Mouse (Mus musculus) spleen, adult 2 months (tissue): ENCODE results near the gene Herpud1. TPM values are rescaled to one million over a fixed set of nuclear protein-coding genes. Genes with fewer than 3 reads are reported as not detected.

ENCODE experiments used
- DNase-seq, 2 experiments: peaks; one replicate each; pipeline versions ENCODE4 v3.0.0 to v3.0.0-alpha.2; 2012 to 2021; ENCODE audit warnings: low spot score in 2 of 2, low read depth in 1 of 2
- H3K27ac ChIP-seq: fragments of 200-500 bp; 2 replicates; pipeline ENCODE4 v1.5.1; 2012; ENCODE audit warnings: low read length, inconsistent platforms; ENCODE audit not compliant: insufficient read depth
- H3K27me3 ChIP-seq: fragments of 200-500 bp; 2 replicates; pipeline ENCODE4 v1.6.1; 2012; ENCODE audit warnings: mild to moderate bottlenecking, moderate library complexity, low read length, inconsistent platforms; ENCODE audit not compliant: control insufficient read depth, insufficient read depth
- H3K36me3 ChIP-seq: fragments of 200-500 bp; 2 replicates; pipeline ENCODE4 v1.6.1; 2012; ENCODE audit warnings: mild to moderate bottlenecking, low read length, inconsistent platforms; ENCODE audit not compliant: control insufficient read depth, insufficient read depth
- H3K4me1 ChIP-seq: fragments of 200-500 bp; 2 replicates; pipeline ENCODE4 v1.6.1; 2011; ENCODE audit warnings: inconsistent platforms; ENCODE audit not compliant: control insufficient read depth, insufficient read depth, insufficient read length
- H3K4me3 ChIP-seq: fragments of 200-500 bp; 2 replicates; pipeline ENCODE4 v1.5.1; 2011; ENCODE audit warnings: mild to moderate bottlenecking, inconsistent platforms; ENCODE audit not compliant: insufficient read depth, insufficient read length; ENCODE audit errors: extremely low read depth
- CTCF ChIP-seq: fragments of 200-500 bp; IDR thresholded peaks from 2 replicates; pipeline ENCODE4 v1.5.1; 2011; ENCODE audit warnings: mild to moderate bottlenecking, inconsistent platforms; ENCODE audit not compliant: insufficient read depth, insufficient read length, insufficient replicate concordance; ENCODE audit errors: extremely low read depth
- POLR2A ChIP-seq: fragments of 200-500 bp; IDR thresholded peaks from 2 replicates; pipeline ENCODE4 v1.6.1; 2011; ENCODE audit warnings: low read depth, low read length, inconsistent platforms
- WGBS: fragments of 180-500 bp; shearing (Covaris S2); methylation state at CpG from one replicate; pipeline ENCODE4 v1.1.7; 2018; 5-methylcytosine and 5-hydroxymethylcytosine counted together
- polyA plus RNA-seq: library from polyadenylated mRNA; depleted of rRNA; stranded (reverse); fragments of >200 nt; gene quantifications from 2 replicates; pipeline ENCODE4 v1.2.3, GENCODE M21; 2012

Herpud1 gene
- polyA plus RNA-seq, 1 experiment = 198 TPM

DNA sequence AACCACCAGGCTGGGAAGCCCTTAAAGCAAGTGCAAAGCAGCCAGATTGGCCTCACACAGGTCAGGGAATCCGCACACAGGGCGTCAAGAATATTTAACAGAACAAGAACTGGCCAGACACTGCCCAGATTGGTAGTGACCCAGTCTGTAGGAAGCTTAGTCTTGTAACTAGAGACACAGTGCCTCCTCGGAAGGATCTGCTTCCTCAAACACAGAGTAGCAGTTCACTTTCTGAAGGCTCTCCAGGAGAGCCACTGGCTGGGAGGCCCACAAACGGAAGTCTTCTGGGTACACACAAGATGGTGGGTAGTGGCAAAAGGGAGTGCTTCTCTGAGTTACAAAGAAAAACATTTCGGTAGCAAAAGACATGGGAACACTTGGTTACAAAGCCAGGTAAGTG is 15.4 kb upstream of the Herpud1 start:
- no peak for DNase-seq
- no peak overlapping the region for H3K4me3 ChIP-seq
- TF ChIP-seq POLR2A (no peak), CTCF (no peak)
- H3K4me1 ChIP-seq = peaks cover 38% of the 10 kb centered on the region; the same call in 1 of the 2 replicates
- H3K36me3 ChIP-seq = no peaks in the 10 kb centered on the region
- H3K27me3 ChIP-seq = no peaks in the 10 kb centered on the region
- WGBS = 58% methylated on average over 5 of the region's 5 CpGs
- peak overlapping the region; percentile 65 for H3K27ac ChIP-seq

DNA sequence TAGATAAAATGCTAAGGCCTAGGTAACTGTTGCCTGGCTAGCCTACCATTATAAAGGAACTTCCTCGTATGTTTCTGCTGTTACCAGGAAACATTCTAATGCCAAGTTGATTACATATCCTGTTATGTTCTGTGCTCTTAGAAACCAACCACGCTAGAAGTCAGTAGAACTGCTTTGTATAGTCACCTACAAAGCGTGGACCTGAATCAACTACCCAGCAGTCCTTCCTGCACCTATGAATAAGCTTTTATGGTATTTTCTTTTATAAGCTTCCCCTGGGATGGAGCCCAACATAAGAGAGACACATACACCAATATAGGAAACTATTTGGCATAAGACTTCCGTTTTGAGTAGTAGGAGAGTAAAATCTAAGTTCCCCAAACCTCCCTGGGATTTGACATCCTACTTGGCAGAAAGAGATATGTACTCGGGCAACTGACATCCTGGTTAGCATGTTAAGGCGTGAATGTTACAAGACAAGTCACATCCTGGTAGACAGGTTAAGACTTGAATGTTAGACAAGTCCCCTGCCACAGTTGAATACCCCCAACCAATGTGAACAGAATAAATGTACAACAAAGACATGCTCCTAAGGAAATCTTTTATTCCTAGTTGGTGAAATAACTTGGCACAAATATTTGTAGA is 13.2 kb upstream of the Herpud1 start:
- Histone ChIP-seq H3K27ac (peak overlapping the region; percentile 95), H3K36me3 (no peaks in the 10 kb centered on the region), H3K4me3 (no peak overlapping the region), H3K27me3 (no peaks in the 10 kb centered on the region), H3K4me1 (peaks cover 54% of the 10 kb centered on the region)
- TF ChIP-seq POLR2A = no peak
- no peak for TF ChIP-seq CTCF
- peak in 1 of 2 experiments; percentile 53 for DNase-seq
- 21% methylated on average over 6 of the region's 6 CpGs for WGBS

DNA sequence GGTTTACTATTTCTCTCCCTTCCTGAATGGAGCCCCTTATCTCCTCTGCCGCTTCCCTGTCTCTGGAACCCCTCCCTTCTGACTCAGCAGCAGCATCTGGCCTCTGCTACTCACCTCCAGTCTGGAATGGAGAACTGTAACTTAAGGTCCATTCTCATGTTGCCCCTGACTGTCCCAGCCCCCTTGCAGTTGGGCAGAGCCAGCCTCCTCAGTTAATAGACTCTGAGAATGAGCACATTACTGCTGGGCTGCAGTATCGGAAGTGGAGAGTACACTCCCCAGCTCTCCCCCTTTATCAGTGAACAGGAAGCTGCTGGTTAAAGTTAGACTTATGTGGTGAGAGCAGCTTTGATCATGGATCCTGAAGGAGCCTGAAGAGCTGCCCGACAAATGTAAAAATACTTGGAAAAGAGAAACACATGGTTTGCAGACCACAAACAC is 10.7 kb upstream of the Herpud1 start:
- WGBS = 11% methylated on average over 3 of the region's 3 CpGs
- H3K27ac ChIP-seq = peak overlapping the region; percentile 95
- peak; percentile 26 to 57 for DNase-seq
- H3K27me3 ChIP-seq = no peaks in the 10 kb centered on the region
- peaks cover 57% of the 10 kb centered on the region for H3K4me1 ChIP-seq
- H3K36me3 ChIP-seq = no peaks in the 10 kb centered on the region
- H3K4me3 ChIP-seq = peak overlapping the region; percentile 63
- TF ChIP-seq POLR2A = peak; percentile 38; the same call in 1 of the 2 replicates
- TF ChIP-seq CTCF = no peak

DNA sequence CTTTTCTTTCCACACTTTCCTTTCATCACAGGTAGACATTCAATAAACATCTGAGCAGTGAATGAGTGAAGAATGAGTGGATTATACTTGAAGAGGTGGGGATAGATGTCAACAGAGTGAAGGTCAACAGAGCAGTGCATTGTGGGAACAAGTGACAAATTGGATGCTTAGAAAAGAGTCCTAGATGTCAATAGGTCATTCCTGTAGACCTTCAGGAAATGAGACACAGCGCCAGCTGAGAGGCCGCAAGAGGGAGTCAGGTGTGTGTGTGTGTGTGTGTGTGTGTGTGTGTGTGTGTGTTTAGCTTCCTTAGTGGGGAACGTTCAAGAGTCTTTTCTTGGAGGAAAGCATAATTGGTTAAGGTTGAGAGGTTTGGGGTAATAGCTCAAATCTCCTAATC is 10.1 kb upstream of the Herpud1 start:
- Histone ChIP-seq H3K27ac (peak overlapping the region; percentile 95), H3K4me3 (no peak overlapping the region)
- TF ChIP-seq POLR2A (no peak), CTCF (no peak)

DNA sequence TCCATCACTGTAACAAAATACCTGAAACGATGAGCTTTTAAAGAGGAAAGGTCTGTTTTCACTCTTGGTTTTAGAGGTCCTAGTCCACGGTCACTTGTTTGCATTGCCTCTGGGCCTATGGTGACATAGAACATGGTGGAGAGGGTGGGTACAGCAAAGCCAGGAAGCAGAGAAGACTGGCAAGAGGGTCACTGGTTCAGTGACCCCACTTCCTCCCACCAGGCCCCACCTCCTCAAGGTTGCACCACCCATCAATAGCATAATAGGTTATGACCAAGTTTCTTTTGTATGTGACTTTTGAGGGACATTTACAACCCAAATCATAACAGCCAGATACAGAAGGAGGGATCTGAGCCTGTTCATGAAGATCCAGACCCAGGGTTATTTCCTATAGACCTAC is 9.7 kb upstream of the Herpud1 start:
- H3K27ac ChIP-seq = peak overlapping the region; percentile 95
- no peak overlapping the region for H3K4me3 ChIP-seq
- 58% methylated on average over 2 of the region's 2 CpGs for WGBS

More for the DNA sequence above, 10.1 kb upstream of the Herpud1 start:
- Histone ChIP-seq H3K4me1 (peaks cover 53% of the 10 kb centered on the region), H3K36me3 (no peaks in the 10 kb centered on the region), H3K27me3 (no peaks in the 10 kb centered on the region)
- no peak for DNase-seq
- 52% methylated on average over 3 of the region's 3 CpGs for WGBS

DNA sequence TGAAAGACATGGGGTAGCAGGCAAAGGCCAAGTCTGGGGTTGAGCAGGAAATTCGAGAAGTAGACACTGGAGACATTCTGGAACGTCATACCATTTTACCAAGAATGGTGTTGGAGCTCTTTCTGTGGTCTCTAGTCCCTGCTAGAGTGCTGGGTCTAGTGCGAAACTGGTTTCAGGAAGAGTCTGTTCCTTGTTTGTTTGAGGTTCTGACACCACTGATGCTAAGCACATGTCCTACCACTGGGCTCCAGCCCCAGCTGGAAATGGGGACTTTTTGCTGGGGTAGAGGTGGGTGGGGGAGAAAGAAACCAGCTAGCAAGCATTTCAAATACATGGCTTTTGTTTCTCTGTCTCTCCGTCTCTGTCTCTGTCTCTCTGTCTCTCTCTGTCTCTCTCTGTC is 9.2 kb upstream of the Herpud1 start:
- peak; percentile 48 to 58 for DNase-seq
- TF ChIP-seq POLR2A = no peak
- TF ChIP-seq CTCF = no peak
- WGBS = 60% methylated on average over 4 of the region's 4 CpGs
- Histone ChIP-seq H3K4me1 (peaks cover 48% of the 10 kb centered on the region), H3K27ac (peak overlapping the region; percentile 95), H3K27me3 (no peaks in the 10 kb centered on the region), H3K4me3 (no peak overlapping the region), H3K36me3 (no peaks in the 10 kb centered on the region)

More for the DNA sequence above, 9.7 kb upstream of the Herpud1 start:
- DNase-seq = peak; percentile 47 to 54
- H3K36me3 ChIP-seq = no peaks in the 10 kb centered on the region
- peaks cover 52% of the 10 kb centered on the region for H3K4me1 ChIP-seq
- TF ChIP-seq POLR2A (no peak; the same call in 1 of the 2 replicates), CTCF (no peak)
- H3K27me3 ChIP-seq = no peaks in the 10 kb centered on the region

DNA sequence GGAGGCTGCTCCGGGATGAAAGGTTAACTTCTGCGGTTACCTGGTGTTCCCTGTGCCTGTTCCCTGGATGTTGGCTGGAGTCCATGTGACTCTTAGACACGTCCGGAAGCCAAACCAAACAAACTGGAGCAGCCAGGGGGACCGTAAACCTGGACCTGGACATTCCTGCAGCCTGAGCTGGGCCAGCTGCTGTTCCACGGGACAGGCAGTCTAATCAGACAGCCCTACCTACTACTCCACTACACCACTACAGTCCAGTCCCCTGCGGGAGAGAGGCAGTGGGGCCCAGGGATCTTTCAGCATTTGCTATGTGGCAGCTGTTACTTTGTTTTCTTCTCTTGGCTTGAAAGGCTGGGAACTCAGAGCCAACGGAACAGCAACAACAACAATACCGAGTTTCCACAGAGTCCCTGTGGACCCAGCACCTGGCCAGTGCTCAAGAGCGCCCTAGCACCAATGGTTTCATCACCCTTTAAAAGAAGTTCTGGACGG is 8.5 kb upstream of the Herpud1 start:
- DNase-seq = no peak

More for the DNA sequence above, 8.5 kb upstream of the Herpud1 start:
- Histone ChIP-seq H3K27ac (peak overlapping the region; percentile 95), H3K4me1 (peaks cover 41% of the 10 kb centered on the region), H3K4me3 (no peak overlapping the region), H3K36me3 (no peaks in the 10 kb centered on the region), H3K27me3 (no peaks in the 10 kb centered on the region)
- 66% methylated on average over 11 of the region's 11 CpGs for WGBS
- TF ChIP-seq CTCF (no peak), POLR2A (no peak)
